Mouse (Mus musculus) megakaryocyte, adult 5-6 weeks (primary cell): ENCODE measurements around the gene Ccdc113. TPM values are rescaled to one million over a fixed set of nuclear protein-coding genes. Genes with fewer than 3 reads are reported as not detected.

Experiments
- ATAC-seq: 2 replicates; pipeline ENCODE4 v1.8.0; 2016; ENCODE audit warnings: mild to moderate bottlenecking, inconsistent platforms; ENCODE audit not compliant: poor library complexity, severe bottlenecking
- total RNA-seq, 2 experiments: library from RNA; stranded (forward) in 1 of 2; stranded (reverse) in 1 of 2; fragments of 153-499, 151-499 nt in 1 of 2; fragments of 221-1000, 200-1000 nt in 1 of 2; gene quantifications; 2 replicates each; pipeline versions ENCODE4 v1.2.3 to v1.2.4; 2015 to 2017

The Ccdc113 gene
- total RNA-seq, 2 experiments from 2014 or later, result not detected

DNA sequence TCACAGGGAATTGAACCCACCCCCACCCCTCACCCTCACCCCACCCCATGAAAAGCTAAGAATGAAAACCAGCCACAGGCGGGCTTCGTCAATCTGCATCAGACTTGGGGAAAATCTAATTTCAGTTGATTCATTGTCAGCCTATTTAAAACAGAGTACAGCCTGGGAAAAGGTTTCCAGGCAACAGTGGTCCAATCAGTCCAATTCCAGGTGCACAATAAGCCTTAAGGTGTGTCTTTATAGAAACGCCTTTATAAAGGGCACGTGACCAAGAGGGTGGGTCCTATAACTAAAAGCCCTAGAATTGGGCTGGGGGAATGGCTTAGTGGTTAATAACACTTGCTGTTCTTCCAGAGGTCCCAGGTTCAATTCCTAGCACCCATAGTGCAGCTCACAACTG is 1.7 kb upstream of the Ccdc113 start:
- ATAC-seq, result no peak

DNA sequence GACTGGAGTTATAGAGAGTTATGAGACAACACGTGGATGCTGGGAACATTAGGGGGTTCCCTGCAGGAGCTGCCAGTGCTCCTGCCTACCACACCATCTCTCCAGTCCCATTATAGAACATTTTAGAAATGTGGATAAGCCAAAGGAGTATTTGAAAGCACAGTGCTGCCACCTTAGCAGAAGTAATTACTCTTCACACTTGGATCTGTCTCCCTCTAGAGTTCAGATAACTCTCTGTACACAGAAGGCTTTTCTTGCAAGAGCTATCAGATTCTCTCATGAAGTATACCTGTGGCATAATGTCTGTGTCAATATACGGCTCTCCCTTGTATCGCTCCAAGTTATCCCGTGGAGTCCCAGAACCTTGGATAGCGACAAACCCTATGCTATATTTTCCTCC is 5.6 kb downstream of the Ccdc113 start:
- no peak for ATAC-seq

DNA sequence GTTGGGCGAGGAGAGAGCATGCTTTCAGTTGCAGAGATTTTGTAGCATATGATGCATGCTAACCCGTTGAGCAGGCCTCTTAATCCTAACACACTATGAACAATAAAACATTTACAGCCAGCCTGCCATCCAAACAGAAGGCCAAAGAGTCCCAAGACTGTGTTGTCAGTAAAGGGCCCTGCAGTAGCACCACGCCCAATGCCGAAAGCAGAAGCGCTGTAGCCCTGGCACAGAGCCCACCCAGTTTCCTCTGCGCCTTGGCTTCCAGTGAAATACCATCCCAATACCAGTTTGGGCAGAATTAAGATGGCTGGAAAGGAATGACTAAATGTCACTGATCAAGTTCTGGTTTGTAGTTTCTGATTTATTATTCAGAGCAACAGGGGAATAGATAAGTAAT is 8.3 kb downstream of the Ccdc113 start:
- no peak for ATAC-seq

- no peak for ATAC-seq
Observed at GRCm38 (mm10) chr8:95543065-95543464, 9.2 kb downstream of the Ccdc113 start.

GRCm38 (mm10) chr8:95545815-95546214 is 11.9 kb downstream of the Ccdc113 start:
- ATAC-seq, result no peak

DNA sequence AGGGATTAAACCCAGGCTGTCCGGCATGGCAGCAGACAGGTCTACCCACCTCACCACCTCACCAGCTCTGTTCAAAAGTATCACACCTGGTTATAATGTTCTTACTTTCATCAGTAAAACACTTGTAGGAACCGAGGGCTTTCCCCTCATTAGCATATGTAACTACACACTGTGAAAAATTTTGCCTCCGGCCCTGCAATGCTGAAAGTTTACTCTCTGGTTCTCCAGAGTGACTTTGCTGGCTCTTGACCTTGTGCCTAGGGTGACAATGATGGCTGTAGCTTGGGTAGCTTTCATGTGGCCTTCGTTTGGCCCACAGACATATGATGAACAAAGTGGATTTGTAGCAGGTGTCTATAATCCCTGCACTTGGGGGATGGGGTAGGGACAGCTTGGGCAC is 13.1 kb downstream of the Ccdc113 start:
- no peak for ATAC-seq

- no peak for ATAC-seq
Observed at GRCm38 (mm10) chr8:95547931-95548330, 14.0 kb downstream of the Ccdc113 start.

- ATAC-seq, result no peak
Observed at GRCm38 (mm10) chr8:95549871-95550829, 16.3 kb downstream of the Ccdc113 start.

DNA sequence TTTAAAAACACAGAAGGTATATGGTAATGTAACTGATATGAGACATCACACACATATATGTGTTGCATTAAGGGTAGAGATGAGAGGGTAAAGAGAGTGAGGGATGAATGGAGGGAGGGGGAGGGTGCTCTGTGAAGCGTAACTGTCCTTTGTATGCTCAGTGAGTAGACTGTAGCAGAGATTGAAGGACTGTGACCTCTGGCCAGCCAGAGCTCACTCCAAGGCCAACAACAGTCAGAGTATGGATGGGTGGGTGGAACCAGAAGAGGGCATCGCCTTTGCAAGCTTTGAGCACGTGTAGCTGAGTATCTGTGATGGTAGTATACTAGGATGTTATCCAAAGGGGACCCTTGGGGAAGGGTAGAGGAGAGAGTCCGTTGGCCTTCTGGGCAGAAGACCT is 17.7 kb downstream of the Ccdc113 start:
- ATAC-seq, result no peak

DNA sequence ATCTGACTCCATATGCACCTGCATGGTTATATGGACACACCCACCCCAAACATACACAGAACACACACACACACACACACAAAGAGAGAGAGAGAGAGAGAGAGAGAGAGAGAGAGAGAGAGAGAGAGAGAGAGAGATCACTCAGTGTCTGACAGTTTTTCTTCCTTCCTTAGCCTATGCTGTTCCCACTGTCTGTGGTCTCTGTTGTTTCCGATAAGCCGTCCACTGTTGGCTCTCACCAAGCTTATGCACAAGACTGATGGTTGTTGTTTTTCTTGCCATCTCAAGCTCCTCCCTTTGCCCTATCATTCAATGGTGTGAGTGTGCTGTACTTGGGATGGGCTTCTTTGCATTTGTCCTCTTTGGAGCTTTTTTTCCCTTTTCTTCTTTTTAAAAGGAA is 22.1 kb downstream of the Ccdc113 start:
- no peak for ATAC-seq

DNA sequence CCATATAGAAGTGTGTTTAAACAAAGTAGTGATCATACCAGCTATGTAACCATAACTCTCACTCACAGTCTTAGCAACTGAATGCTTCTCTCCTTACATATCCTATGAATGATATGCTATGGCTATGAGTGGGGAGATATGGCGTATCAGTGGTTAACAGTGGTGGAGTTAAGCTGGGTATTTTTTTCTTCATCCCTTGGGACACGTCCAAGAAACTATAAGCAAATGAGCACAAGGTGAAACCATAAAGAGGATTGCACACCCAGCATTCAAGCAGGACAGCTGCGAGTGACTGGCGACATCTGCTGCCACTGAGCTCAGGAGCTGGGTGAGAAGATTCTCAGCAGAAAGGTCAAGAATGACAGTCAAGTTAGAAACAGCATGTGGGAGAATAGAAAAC is 32.3 kb downstream of the Ccdc113 start:
- no peak for ATAC-seq

DNA sequence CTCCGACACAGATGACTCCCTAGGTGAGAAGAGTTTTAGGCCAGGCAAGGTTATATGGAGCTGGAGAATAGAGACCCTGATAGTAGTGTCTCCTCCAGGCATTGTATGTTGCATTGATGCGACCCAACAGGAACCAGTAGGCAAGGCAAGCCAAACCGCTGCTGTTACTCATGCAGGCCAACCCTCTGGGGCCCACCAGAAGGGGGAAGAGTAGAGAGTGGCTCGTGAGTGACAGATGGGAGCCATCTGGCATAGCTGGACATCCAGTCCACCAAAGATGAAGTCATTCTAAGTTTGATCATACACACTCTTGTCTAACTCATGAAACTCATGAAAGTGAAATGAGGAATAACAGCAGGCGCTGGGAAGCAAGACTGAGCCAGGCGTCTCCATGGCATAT is 32.9 kb downstream of the Ccdc113 start:
- no peak for ATAC-seq

GRCm38 (mm10) chr8:95573146-95573545 is 39.3 kb downstream of the Ccdc113 start:
- no peak for ATAC-seq

GRCm38 (mm10) chr8:95576240-95576639 is 42.4 kb downstream of the Ccdc113 start, which contains the start of gene Prss54:
Prss54 (minus strand) TSS chr8:95576340.
- no peak for ATAC-seq

- no peak for ATAC-seq
Observed at GRCm38 (mm10) chr8:95587339-95587738, 53.5 kb downstream of the Ccdc113 start.

- ATAC-seq, result no peak
Observed at GRCm38 (mm10) chr8:95589282-95589681, 55.4 kb downstream of the Ccdc113 start.

DNA sequence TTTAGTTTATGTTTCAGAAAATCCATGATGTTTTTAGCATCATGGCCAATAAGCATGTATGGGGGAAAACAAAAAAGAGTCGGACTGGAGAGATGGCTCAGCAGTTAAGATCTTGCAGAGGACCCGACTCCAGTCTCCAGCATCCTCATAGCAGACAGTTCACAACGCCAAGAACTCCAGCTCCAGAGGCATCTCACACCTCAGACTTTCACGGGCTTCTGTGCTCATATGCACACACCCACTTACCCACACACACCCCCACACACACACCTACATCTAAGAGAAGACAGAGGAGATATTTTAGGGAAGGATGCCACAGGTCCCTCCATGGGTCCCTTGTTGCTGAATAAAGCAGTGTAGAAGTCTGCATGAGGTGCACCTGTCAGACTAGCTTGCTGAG is 56.7 kb downstream of the Ccdc113 start:
- ATAC-seq, result no peak

DNA sequence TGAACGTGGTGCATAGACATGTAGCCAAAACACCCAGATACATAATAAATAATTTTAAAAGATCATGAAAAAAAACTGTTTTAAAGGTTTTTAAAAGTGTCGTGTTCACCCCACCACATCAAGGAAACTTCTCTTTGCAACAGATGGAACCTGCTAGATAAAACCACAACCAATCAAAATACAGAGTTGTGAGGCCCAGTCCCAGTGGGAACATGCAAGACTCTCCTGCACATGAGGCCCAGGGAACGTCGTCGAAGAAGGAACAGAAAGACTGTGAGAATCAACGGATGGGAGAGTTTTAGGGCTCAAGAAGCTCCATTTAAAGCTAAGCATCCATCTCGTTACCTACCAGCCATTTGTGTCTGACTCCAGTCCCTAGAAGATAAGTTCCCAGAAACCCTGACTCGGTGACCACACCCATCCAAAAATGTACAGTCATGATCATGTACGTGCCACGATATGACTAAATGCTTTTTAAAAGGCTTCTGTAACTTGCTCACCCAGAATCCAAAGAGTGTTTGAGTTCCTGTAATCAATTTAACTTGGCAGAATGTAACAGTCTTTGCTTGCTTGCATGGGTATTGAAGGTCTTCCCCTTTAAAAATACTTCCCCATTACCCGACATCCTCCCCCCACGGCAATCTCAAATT is 58.4 kb downstream of the Ccdc113 start:
- ATAC-seq, result no peak

DNA sequence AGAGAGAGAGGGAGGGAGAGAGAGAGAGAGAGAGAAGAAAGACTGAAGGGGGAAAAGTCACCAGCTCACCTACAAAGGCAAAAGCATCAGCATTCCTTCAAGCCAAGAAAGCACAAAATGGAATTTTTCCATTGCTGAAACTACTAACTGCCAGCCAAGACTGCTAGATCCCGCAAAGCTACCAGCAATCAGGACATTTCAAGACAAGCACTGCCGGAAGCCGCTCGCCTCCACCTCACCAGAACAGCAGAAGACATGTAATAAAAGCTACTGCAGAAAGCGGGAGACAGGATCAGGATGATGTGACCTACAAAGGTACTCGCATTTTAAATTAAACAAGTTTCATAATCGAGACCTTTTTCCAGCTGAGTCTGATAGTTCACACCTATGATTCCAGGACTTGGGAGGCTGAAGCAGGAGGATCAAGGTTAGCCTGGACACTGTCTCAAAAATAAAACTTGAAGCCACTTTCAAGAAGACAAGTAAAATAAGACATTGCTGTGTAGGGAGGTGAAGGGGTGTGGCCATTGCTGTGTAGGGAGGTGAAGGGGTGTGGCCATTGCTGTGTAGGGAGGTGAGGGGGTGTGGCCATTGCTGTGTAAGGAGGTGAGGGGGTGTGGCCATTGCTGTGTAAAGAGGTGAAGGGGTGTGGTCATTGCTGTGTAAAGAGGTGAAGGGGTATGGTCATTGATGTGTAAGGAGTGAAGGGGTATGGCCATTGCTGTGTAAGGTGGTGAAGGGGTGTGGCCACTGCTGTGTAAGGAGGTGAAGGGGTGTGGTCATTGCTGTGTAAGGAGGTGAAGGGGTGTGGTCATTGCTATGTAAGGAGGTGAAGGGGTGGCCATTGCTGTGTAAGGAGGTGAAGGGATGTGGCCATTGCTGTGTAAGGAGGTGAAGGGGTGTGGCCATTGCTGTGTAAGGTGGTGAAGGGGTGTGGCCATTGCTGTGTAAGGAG is 59.8 kb downstream of the Ccdc113 start:
- ATAC-seq, result no peak

DNA sequence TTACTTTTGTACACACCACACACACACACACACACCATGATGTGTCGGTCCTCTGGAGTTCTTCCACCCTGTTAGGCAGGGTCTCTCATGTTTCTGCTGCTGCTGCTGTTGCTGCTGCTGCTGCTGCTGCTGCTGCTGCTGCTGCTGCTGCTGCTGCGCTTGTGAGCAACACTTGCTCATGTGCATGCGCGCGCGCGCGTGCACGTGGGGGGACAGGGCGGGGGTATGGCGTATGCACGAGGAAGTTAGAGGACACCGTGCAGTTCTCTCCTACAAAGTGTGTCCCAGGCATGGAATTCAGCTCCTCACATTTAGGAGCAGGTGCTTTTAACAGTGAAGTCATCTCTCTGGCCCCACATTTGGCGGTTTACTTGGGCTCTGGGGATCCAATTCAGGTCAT is 61.2 kb downstream of the Ccdc113 start:
- ATAC-seq, result no peak

- ATAC-seq, result no peak
Observed at GRCm38 (mm10) chr8:95596841-95597241, 63.0 kb downstream of the Ccdc113 start.
